Mouse (Mus musculus): Measurements from ENCODE around the gene Galnt13. TPM values are rescaled to one million over a fixed set of nuclear protein-coding genes. Genes with fewer than 3 reads are reported as not detected.

The Galnt13 gene
- total and polyA plus RNA-seq, 3 experiments = 0.05 TPM; not detected in 2

GRCm38 (mm10) chr2:55164781-55165180 is 728.7 kb downstream of the Galnt13 start:
- ATAC-seq (ENCODE audit: extremely low read depth, insufficient number of reproducible peaks, low FRiP score, poor library complexity, severe bottlenecking) (no peak), DNase-seq (ENCODE audit: low spot score) (no peak)
- Histone ChIP-seq H3K9me3 (replicated peaks) (no peaks in the 10 kb centered on the region), H3K4me3 (ENCODE audit: low read depth, low read length) (no peak overlapping the region), H3K36me3 (replicated peaks) (no peaks in the 10 kb centered on the region), H3K4me1 (ENCODE audit: insufficient read depth, low read depth, low read length) (no peaks in the 10 kb centered on the region), H3K27me3 (ENCODE audit: insufficient read depth, low read length) (no peaks in the 10 kb centered on the region)
- TF ChIP-seq POLR2AphosphoS5 (IDR thresholded peaks at IDR 0.05; ENCODE audit: insufficient replicate concordance, low read depth, low read length) = no peak
- TF ChIP-seq CTCF (IDR thresholded peaks at IDR 0.05; ENCODE audit: low read depth, low read length) = no peak
- no peak for TF ChIP-seq TAL1 (conservative IDR thresholded peaks at IDR 0.05; ENCODE audit: low read depth, low read length)
- no peak for TF ChIP-seq GATA1 (IDR thresholded peaks at IDR 0.05; ENCODE audit: borderline replicate concordance, low read length)

All from G1E (cell line).